Mouse (Mus musculus) embryonic facial prominence, embryonic 11.5 days (tissue): Measurements from ENCODE around the gene Arih2. TPM values are rescaled to one million over a fixed set of nuclear protein-coding genes. Genes with fewer than 3 reads are reported as not detected.

Experiments used
- ATAC-seq: fragments of 200-750 bp; cut with Nextera tagmentation; replicated peaks from 2 replicates; pipeline ENCODE4 v1.8.0; 2017; ENCODE audit warnings: low read depth; ENCODE audit not compliant: insufficient number of reproducible peaks, low FRiP score, low TSS enrichment
- DNase-seq: peaks from one replicate; pipeline ENCODE4 v3.0.0-alpha.2; 2015; ENCODE audit warnings: low spot score
- H3K27ac ChIP-seq: fragments of 300-500 bp; sonication (generic); replicated peaks from 2 replicates; pipeline ENCODE4 v1.5.1; 2014; ENCODE audit warnings: mild to moderate bottlenecking, low read depth, low read length, control low read depth
- H3K27me3 ChIP-seq: fragments of 300-500 bp; sonication (generic); 2 replicates; pipeline ENCODE4 v1.6.1; 2014; ENCODE audit warnings: mild to moderate bottlenecking, low read length, moderate library complexity, mixed read lengths; ENCODE audit not compliant: control insufficient read depth, insufficient read depth
- H3K36me3 ChIP-seq: fragments of 300-500 bp; sonication (generic); replicated peaks from 2 replicates; pipeline ENCODE4 v1.6.1; 2014; ENCODE audit warnings: low read depth, mild to moderate bottlenecking, low read length, moderate library complexity, mixed read lengths; ENCODE audit not compliant: control insufficient read depth, insufficient read depth
- H3K4me1 ChIP-seq: fragments of 300-500 bp; sonication (generic); 2 replicates; pipeline ENCODE4 v1.6.1; 2014; ENCODE audit warnings: low read length, mixed read lengths; ENCODE audit not compliant: control insufficient read depth, insufficient read depth
- H3K4me2 ChIP-seq: fragments of 300-500 bp; sonication (generic); 2 replicates; pipeline ENCODE4 v1.6.1; 2014; ENCODE audit warnings: low read depth, mild to moderate bottlenecking, control low read depth, low read length, moderate library complexity
- H3K4me3 ChIP-seq: fragments of 300-500 bp; sonication (generic); 2 replicates; pipeline ENCODE4 v1.5.1; 2014; ENCODE audit warnings: low read depth, low read length, control low read depth
- H3K9ac ChIP-seq: fragments of 300-500 bp; sonication (generic); replicated peaks from 2 replicates; pipeline ENCODE4 v1.6.1; 2014; ENCODE audit warnings: mild to moderate bottlenecking, control low read depth, low read length
- H3K9me3 ChIP-seq: fragments of 300-500 bp; sonication (generic); replicated peaks from 2 replicates; pipeline ENCODE4 v1.6.1; 2016; ENCODE audit warnings: mild to moderate bottlenecking, low read length, inconsistent platforms, mixed read lengths; ENCODE audit not compliant: control insufficient read depth
- WGBS: fragments of 180-500 bp; shearing (Covaris S2); extraction: QIAGEN DNeasy Blood & Tissue Kit; methylation state at CpG from one replicate; pipeline ENCODE4 v1.1.7; 2014; 5-methylcytosine and 5-hydroxymethylcytosine counted together
- microRNA counts: library from miRNA; unstranded; fragments of <30 nt; microRNA quantifications from one replicate; lab custom pipeline; 2016
- microRNA-seq: library from miRNA; unstranded; fragments of <30 nt; microRNA quantifications from one replicate; pipeline ENCODE4, GENCODE M21; 2016; ENCODE audit warnings: borderline number of aligned reads
- polyA plus RNA-seq: library from polyadenylated mRNA; unstranded; fragments of >200 nt; fragmentation: Nextera tagmentation; extraction: Ambion mirVana; gene quantifications from 2 replicates; pipeline ENCODE4 v1.2.1, GENCODE M21; 2014

Arih2 gene
- polyA plus RNA-seq, 1 experiment from 2014 or later: 44.1 TPM

GRCm38 (mm10) chr9:108560227-108560841, 88.9 kb downstream of the Arih2 start, which contains the start of gene Impdh2:
Impdh2 (plus strand) TSS chr9:108560286.
- DNase-seq (peak; percentile 99), ATAC-seq (peak; percentile 97)
- under 1% methylated on average over 50 of the region's 53 CpGs for WGBS
- peak within 1 kb of the TSS; percentile 59 for H3K4me3 ChIP-seq
- no peaks in the 10 kb centered on the region for H3K9me3 ChIP-seq
- no peaks in the 10 kb centered on the region for H3K27me3 ChIP-seq
- no peaks in the 10 kb centered on the region; the same call in 1 of the 2 replicates for H3K4me1 ChIP-seq
- H3K9ac ChIP-seq: peak within 1 kb of the TSS; percentile 69
- H3K36me3 ChIP-seq: peaks cover 12% of the 10 kb centered on the region
- peak within 1 kb of the TSS; percentile 62 for H3K4me2 ChIP-seq
- H3K27ac ChIP-seq: no peak within 1 kb of the TSS; the same call in 1 of the 2 replicates

- WGBS: 89% methylated on average over 4 of the region's 4 CpGs
- Histone ChIP-seq H3K27ac (no peak overlapping the region), H3K4me1 (no peaks in the 10 kb centered on the region; the same call in 1 of the 2 replicates), H3K36me3 (peaks cover 12% of the 10 kb centered on the region), H3K9ac (no peak overlapping the region), H3K27me3 (no peaks in the 10 kb centered on the region), H3K9me3 (no peaks in the 10 kb centered on the region), H3K4me3 (no peak overlapping the region), H3K4me2 (no peak overlapping the region)
- DNase-seq (no peak), ATAC-seq (no peak)
Measured at GRCm38 (mm10) chr9:108559169-108559568, 90.0 kb downstream of the Arih2 start.

MicroRNAs encoded within 50 kb of the gene (microRNA counts, 519-probe panel; counts per million panel counts)
- microRNA mmu-miR-191 (lab: Ali Mortazavi, UCI) (3,714 counts per million, percentile 55 among the panel's probes with 10 or more counts), microRNA mmu-miR-425 (lab: Ali Mortazavi, UCI) (2,891 counts per million, percentile 36 among the panel's probes with 10 or more counts)

Small RNA genes lying within 50 kb of the gene (microRNA-seq; reads per million reads assigned to microRNA genes)
- gene Gm24083: not detected
- gene Gm26298: not detected
- not detected for gene Mir191
- 2,667 reads per million, percentile 80 among the genes with 10 or more reads in this experiment for gene Mir425

Other genes starting within 250 kb of the Arih2 start
- 1.5 and 1.7 TPM in 2 replicates for gene Ccdc36, start 220.9 kb downstream of the Arih2 start, polyA plus RNA-seq
- gene BC048562, start 212.9 kb downstream of the Arih2 start, polyA plus RNA-seq: not detected in 2 replicates
- gene Ccdc71, start 188.9 kb downstream of the Arih2 start, polyA plus RNA-seq: 49.1 and 63.2 TPM in 2 replicates
- 19.0 and 22.4 TPM in 2 replicates for gene Klhdc8b, start 187.8 kb downstream of the Arih2 start, polyA plus RNA-seq
- gene Lamb2, start 169.7 kb downstream of the Arih2 start, polyA plus RNA-seq: 15.3 and 15.4 TPM in 2 replicates
- gene Usp19, start 158.8 kb downstream of the Arih2 start, polyA plus RNA-seq: 52.5 and 59.2 TPM in 2 replicates
- gene Qars, start 141.7 kb downstream of the Arih2 start, polyA plus RNA-seq: 130 and 138 TPM in 2 replicates
- gene Qrich1, start 132.6 kb downstream of the Arih2 start, polyA plus RNA-seq: 165 and 168 TPM in 2 replicates
- gene Impdh2, start 89.1 kb downstream of the Arih2 start, polyA plus RNA-seq: 242 and 248 TPM in 2 replicates
- gene Ndufaf3, start 82.0 kb downstream of the Arih2 start, polyA plus RNA-seq: 48.4 and 49.0 TPM in 2 replicates
- gene Dalrd3, start 79.5 kb downstream of the Arih2 start, polyA plus RNA-seq: 167 and 185 TPM in 2 replicates
- gene Wdr6, start 70.6 kb downstream of the Arih2 start, polyA plus RNA-seq: 118 and 130 TPM in 2 replicates
- gene P4htm, start 51.7 kb downstream of the Arih2 start, polyA plus RNA-seq: 6.4 and 8.1 TPM in 2 replicates
- 30.8 and 34.5 TPM in 2 replicates for gene Slc25a20, start 12.7 kb upstream of the Arih2 start, polyA plus RNA-seq
- gene Prkar2a, start 39.9 kb upstream of the Arih2 start, polyA plus RNA-seq: 36.2 and 37.9 TPM in 2 replicates
- 113 and 118 TPM in 2 replicates for gene Ip6k2, start 134.4 kb upstream of the Arih2 start, polyA plus RNA-seq
- 9.1 and 12.1 TPM in 2 replicates for gene Nckipsd, start 159.0 kb upstream of the Arih2 start, polyA plus RNA-seq
- 1.0 and 1.2 TPM in 2 replicates for gene Celsr3, start 176.9 kb upstream of the Arih2 start, polyA plus RNA-seq
- gene Slc26a6, start 203.9 kb upstream of the Arih2 start, polyA plus RNA-seq: 14.5 and 15.5 TPM in 2 replicates